Mouse (Mus musculus): ENCODE data around the gene Enho. TPM values are rescaled to one million over a fixed set of nuclear protein-coding genes. Genes with fewer than 3 reads are reported as not detected.

Enho gene
- polyA plus RNA-seq, 1 experiment from 2014 or later: 23.2 TPM

DNA sequence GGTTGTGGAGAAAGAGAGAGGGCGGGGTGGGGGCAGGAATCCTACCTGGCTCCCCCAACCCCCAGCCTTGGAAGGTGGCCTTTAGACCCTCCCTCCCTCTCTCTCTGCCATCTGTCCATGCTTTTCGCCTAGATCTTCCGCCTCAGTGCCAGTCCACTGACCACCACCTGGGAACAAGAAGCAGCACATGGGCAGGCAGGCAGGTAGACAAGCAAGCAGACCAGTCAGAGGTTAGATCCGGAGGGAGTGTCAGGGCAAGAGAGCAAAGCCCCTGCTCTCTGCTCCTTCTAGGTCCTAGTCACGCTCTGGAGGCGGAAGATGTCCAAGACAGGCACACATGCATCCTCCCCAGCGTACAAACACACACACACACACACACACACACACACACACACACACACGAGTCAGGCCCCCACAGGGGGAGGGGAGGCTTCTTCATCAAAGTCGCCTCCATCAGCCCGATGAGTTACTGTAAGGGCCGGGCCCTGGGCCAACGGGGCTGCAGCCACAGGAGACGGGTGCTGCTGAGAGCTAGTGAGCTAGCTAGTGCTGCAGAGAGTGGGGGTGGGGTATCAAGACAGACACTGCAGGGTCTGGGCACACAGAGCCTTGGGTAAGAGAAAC is 37.0 kb upstream of the Enho start:
- WGBS: 48% methylated on average over 12 of the region's 13 CpGs
- H3K27me3 ChIP-seq: peaks cover 4% of the 10 kb centered on the region; the same call in 1 of the 2 replicates
- H3K36me3 ChIP-seq: no peaks in the 10 kb centered on the region
- no peak for ATAC-seq (ENCODE audit: insufficient number of reproducible peaks, insufficient read depth, low FRiP score, low TSS enrichment, low read depth)
- H3K9ac ChIP-seq: 0 out of 2 replicates have a peak overlapping the region, but pooled peaks have one; percentile 1
- H3K4me3 ChIP-seq: no peak overlapping the region
- no peaks in the 10 kb centered on the region for H3K9me3 ChIP-seq
- H3K4me1 ChIP-seq: peaks cover 54% of the 10 kb centered on the region
- H3K4me2 ChIP-seq: no peak overlapping the region
- H3K27ac ChIP-seq: no peak overlapping the region

DNA sequence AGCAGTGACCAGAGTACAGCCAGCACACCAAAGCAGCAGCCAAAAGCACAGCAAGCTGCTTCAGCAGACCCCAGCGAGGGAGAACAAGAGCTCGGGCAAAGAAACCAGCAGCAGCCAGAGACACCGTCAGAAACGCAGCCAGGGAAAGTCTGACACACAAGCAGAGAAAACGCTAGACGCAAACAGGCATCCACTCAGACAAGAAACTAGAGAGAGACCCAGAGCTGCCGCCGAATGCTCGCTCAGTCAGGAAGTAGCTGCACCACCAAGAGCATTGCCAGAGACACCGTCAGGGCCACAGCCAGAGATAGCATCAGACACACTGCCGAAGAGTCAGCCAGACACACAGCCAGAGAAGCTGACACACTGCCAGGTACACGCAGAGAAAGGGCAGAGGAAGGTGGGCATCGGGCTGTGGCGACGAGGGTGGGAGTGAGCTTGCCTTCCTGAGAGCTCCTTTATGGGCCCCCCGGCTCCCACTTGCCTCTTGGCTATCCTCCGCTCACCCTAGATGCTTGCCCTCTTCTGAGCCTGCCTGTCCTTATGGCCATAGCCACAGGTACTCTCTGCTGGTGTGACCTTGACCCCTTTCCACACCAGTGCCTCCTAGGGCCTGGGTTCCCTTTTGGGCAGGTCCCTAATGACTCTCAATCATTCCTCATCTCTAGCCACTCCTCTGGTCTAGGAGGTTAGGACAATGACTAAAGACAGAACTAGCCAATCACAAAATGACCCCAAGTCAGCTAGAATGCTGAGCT is 36.3 kb upstream of the Enho start:
- H3K27ac ChIP-seq: no peak overlapping the region
- no peak for ATAC-seq (ENCODE audit: insufficient number of reproducible peaks, insufficient read depth, low FRiP score, low TSS enrichment, low read depth)

DNA sequence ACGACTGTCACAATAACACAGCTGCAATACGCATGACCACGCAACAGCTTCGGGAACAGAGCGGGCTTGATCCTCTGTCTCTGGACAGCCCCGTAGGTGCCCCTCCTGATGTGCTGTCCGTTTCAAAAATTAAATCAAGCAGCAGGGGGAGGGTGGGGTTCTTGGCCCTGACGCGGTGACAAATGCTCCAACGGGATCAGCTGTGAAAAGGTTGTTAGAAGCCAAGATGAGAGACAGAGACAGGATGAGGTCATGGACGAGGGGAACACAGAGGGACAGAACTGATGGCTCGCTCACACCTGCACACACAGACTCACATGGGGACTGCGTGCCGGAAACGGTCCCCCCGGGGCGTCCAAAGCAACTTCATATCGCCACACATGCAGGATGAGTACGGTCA is 33.1 kb upstream of the Enho start:
- no peak overlapping the region for H3K4me3 ChIP-seq
- no peak overlapping the region for H3K4me2 ChIP-seq
- ATAC-seq (ENCODE audit: insufficient number of reproducible peaks, insufficient read depth, low FRiP score, low TSS enrichment, low read depth): no peak
- no peak overlapping the region for H3K27ac ChIP-seq
- H3K9me3 ChIP-seq: no peaks in the 10 kb centered on the region
- H3K36me3 ChIP-seq: no peaks in the 10 kb centered on the region
- H3K9ac ChIP-seq: no peak overlapping the region
- peaks cover 4% of the 10 kb centered on the region; the same call in 1 of the 2 replicates for H3K27me3 ChIP-seq
- WGBS: 70% methylated on average over 19 of the region's 19 CpGs
- peaks cover 38% of the 10 kb centered on the region for H3K4me1 ChIP-seq

More for the DNA sequence above, 36.3 kb upstream of the Enho start:
- 68% methylated on average over 17 of the region's 17 CpGs for whole genome bisulfite sequencing
- H3K4me3 ChIP-seq: no peak overlapping the region
- H3K4me1 ChIP-seq: peaks cover 59% of the 10 kb centered on the region
- 0 out of 2 replicates have a peak overlapping the region, but pooled peaks have one; percentile 22 for H3K9ac ChIP-seq
- H3K4me2 ChIP-seq: 0 out of 2 replicates have a peak overlapping the region, but pooled peaks have one; percentile 7
- peaks cover 4% of the 10 kb centered on the region; the same call in 1 of the 2 replicates for H3K27me3 ChIP-seq
- H3K9me3 ChIP-seq: no peaks in the 10 kb centered on the region
- no peaks in the 10 kb centered on the region for H3K36me3 ChIP-seq

DNA sequence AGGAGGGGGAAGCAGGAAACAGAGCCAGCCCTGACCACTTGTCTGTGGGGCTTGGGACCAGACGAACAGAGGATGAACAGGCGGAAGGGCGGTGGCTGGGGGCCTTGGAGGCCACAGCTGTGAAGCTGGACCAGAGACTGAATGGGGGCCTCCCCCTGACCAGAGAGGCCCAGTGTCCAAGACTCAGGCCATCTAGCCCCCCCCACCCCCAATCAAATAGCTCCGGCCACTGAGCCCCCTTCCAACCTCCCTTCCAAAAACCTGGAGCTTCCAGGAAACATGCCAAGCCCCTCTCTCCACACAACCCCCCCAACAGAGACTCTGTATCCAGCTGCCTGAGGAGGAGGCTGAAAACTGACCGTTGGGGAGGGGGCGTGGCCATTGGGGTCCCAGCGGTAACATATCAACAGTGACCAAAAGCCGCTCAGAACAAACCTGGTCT is 32.4 kb upstream of the Enho start:
- Histone ChIP-seq H3K4me2 (no peak overlapping the region), H3K36me3 (no peaks in the 10 kb centered on the region), H3K9me3 (no peaks in the 10 kb centered on the region), H3K9ac (peak overlapping the region; percentile 12; the same call in 1 of the 2 replicates), H3K27me3 (peaks cover 4% of the 10 kb centered on the region; the same call in 1 of the 2 replicates), H3K4me1 (peaks cover 35% of the 10 kb centered on the region), H3K4me3 (no peak overlapping the region), H3K27ac (no peak overlapping the region)
- ATAC-seq (ENCODE audit: insufficient number of reproducible peaks, insufficient read depth, low FRiP score, low TSS enrichment, low read depth): no peak
- 40% methylated on average over 8 of the region's 8 CpGs for whole genome bisulfite sequencing

DNA sequence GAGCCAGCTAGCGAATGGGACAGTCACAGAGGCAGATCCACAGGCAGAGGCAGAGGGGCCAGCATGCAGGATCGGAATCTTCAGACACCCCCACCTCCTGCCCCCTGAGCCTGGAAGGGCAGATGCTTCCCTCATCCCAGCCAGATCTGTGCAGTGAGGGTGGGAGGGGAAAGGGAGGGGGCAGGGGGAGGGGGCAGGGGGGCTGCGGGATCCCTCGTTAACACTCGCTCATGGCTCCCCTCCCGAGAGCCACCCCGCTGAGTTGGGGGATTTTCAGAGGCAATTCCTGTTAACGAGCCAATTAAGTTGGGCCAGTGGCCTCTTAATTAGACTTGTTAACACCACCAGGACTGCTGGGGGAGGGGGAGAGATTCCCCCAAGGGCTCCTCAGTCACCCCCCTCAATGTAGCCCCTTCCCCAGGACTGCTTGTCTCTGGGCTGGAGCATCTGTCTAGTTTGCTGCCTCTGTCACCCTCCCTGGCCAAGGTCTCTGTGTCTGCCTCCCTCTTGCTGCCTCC is 31.9 kb upstream of the Enho start:
- peaks cover 30% of the 10 kb centered on the region for H3K4me1 ChIP-seq
- H3K9me3 ChIP-seq: no peaks in the 10 kb centered on the region
- peaks cover 4% of the 10 kb centered on the region; the same call in 1 of the 2 replicates for H3K27me3 ChIP-seq
- no peak for ATAC-seq (ENCODE audit: insufficient number of reproducible peaks, insufficient read depth, low FRiP score, low TSS enrichment, low read depth)
- no peak overlapping the region for H3K4me3 ChIP-seq
- WGBS: 15% methylated on average over 8 of the region's 8 CpGs
- H3K27ac ChIP-seq: no peak overlapping the region
- H3K36me3 ChIP-seq: no peaks in the 10 kb centered on the region
- peak overlapping the region; percentile 14; the same call in 1 of the 2 replicates for H3K4me2 ChIP-seq
- peak overlapping the region; percentile 12; the same call in 1 of the 2 replicates for H3K9ac ChIP-seq

DNA sequence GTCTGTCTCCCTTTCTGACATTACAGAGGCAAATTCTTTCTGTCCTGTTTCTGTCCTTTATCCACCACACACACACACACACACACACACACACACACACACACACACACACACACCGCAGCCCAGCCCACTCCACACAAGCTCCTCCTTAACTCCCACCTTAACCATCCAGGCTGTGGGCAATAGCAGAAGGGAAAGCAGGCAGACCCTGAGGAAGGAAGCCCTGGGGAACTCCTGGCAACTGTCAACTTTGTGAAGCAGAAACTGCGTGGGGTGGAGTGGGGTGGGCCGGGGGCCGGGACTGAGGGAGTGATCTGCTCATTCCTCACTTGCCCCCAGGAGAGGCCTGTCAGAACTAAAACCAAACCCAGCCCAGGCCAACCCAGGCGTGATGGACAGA is 31.4 kb upstream of the Enho start:
- H3K4me1 ChIP-seq: peaks cover 27% of the 10 kb centered on the region
- no peaks in the 10 kb centered on the region for H3K36me3 ChIP-seq
- peaks cover 4% of the 10 kb centered on the region; the same call in 1 of the 2 replicates for H3K27me3 ChIP-seq
- H3K27ac ChIP-seq: no peak overlapping the region
- no peak overlapping the region for H3K4me3 ChIP-seq
- H3K9me3 ChIP-seq: no peaks in the 10 kb centered on the region
- ATAC-seq (ENCODE audit: insufficient number of reproducible peaks, insufficient read depth, low FRiP score, low TSS enrichment, low read depth): no peak
- H3K4me2 ChIP-seq: peak overlapping the region; percentile 14; the same call in 1 of the 2 replicates
- 37% methylated on average over 5 of the region's 5 CpGs for WGBS
- peak overlapping the region; percentile 46; the same call in 1 of the 2 replicates for H3K9ac ChIP-seq

DNA sequence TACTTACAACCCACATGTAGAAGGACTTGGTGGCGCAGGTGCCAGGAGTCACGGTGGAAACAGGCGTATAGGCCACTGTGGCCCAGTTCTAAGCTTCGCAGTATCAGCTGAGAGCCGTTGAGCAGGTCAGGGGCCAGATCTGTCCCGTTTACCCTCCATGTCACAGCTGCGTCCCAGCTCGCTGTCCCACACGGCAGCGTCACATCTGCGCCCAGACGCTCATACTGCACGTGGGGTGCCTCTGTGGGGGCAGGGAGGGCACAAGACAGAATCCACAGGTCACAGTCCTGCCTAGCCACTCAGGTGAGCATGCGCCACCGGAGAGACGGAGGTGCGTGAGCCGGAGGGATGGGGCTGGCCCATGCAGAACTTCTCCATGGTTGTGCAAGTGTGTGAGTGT is 30.7 kb upstream of the Enho start:
- Histone ChIP-seq H3K9ac (no peak overlapping the region), H3K4me3 (no peak overlapping the region), H3K27me3 (peaks cover 4% of the 10 kb centered on the region; the same call in 1 of the 2 replicates), H3K9me3 (no peaks in the 10 kb centered on the region), H3K36me3 (no peaks in the 10 kb centered on the region), H3K4me2 (no peak overlapping the region), H3K27ac (no peak overlapping the region), H3K4me1 (peaks cover 22% of the 10 kb centered on the region)
- 90% methylated on average over 18 of the region's 18 CpGs for WGBS
- no peak for ATAC-seq (ENCODE audit: insufficient number of reproducible peaks, insufficient read depth, low FRiP score, low TSS enrichment, low read depth)

DNA sequence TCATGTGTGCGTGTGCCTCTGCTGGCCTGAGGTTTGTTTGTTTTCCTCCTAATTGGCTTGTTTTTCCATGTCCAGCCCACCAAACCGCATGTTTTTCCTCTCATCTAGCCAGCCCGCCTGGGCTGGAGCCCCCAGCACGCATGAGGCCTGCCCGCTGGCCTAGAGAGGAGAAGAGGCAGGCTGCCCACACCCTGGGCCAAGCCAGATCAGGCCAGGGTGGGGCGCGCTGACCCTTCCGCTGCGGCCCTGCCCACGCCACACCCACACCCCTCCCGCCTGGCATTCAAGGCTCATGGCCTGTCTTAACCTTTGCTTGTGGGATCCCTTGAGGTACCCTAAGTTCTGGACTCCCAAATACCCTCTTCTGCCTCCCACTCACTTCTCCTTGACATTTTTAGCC is 26.5 kb upstream of the Enho start:
- no peak overlapping the region for H3K4me2 ChIP-seq
- H3K9me3 ChIP-seq: no peaks in the 10 kb centered on the region
- H3K4me3 ChIP-seq: no peak overlapping the region
- H3K27me3 ChIP-seq: peaks cover 18% of the 10 kb centered on the region
- peaks cover 44% of the 10 kb centered on the region for H3K4me1 ChIP-seq
- H3K36me3 ChIP-seq: peaks cover 7% of the 10 kb centered on the region; the same call in 1 of the 2 replicates
- H3K27ac ChIP-seq: no peak overlapping the region
- WGBS: 83% methylated on average over 11 of the region's 11 CpGs
- H3K9ac ChIP-seq: no peak overlapping the region
- ATAC-seq (ENCODE audit: insufficient number of reproducible peaks, insufficient read depth, low FRiP score, low TSS enrichment, low read depth): no peak

DNA sequence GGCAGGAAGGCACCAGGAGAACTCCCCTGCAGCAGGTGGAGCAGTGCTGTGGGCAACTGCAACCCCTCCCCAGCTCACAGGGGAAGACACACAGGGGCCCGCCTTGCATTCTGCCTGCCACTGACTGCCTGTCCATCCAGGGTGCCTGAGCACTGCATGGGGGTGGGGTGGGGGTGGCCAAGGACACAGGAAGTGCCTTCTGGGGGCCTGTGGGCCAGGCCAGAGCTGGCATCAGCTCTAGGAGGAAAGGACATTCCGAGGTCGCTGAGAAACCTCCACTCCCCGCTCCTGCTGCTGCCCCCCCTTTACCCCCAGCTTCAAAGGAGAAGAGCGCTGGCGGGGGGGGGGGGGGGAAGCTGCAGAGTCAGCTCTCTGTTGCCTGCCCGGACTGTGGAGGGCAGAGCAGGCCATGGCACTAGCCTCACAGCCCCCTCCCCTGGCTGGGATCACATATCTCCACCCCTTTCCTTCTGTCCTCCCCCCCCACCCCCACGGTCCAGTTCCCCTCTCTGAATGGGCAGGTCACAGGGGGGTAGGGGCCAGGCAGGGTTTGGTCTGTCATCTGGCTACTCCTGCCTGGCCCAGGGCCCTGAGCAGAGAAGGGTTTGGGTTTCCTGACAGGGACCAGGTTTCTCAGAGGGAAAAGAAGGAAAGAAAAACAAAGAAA is 25.0 kb upstream of the Enho start:
- peaks cover 7% of the 10 kb centered on the region; the same call in 1 of the 2 replicates for H3K36me3 ChIP-seq
- peaks cover 55% of the 10 kb centered on the region for H3K4me1 ChIP-seq
- no peak overlapping the region for H3K4me3 ChIP-seq
- 0% methylated on average over 5 of the region's 8 CpGs for WGBS
- H3K9me3 ChIP-seq: no peaks in the 10 kb centered on the region
- H3K4me2 ChIP-seq: peak overlapping the region; percentile 7; the same call in 1 of the 2 replicates
- peak overlapping the region; percentile 28; the same call in 1 of the 2 replicates for H3K27ac ChIP-seq
- H3K27me3 ChIP-seq: peaks cover 18% of the 10 kb centered on the region
- peak overlapping the region; percentile 49; the same call in 1 of the 2 replicates for H3K9ac ChIP-seq
- no peak for ATAC-seq (ENCODE audit: insufficient number of reproducible peaks, insufficient read depth, low FRiP score, low TSS enrichment, low read depth)

DNA sequence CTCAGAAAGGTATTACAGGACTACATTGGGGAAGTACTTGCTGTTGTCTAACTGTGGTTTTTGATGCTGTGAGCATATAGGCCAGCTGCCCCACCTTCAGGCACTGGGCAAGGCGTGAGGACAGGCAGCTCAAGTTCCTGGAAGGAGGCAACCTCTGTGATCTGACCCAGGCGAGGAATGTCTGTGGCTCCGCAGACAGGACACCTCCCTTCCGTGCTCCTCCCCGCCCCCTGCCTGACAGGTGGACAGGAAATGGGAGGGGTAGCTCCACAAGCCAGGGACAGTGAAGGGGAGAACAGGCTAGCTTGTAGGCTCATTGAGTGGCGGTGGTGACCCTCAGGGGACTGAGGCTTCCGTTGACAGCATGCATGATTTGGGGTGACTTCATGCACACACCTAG is 24.4 kb upstream of the Enho start:
- H3K4me3 ChIP-seq: no peak overlapping the region
- ATAC-seq (ENCODE audit: insufficient number of reproducible peaks, insufficient read depth, low FRiP score, low TSS enrichment, low read depth): no peak
- H3K4me2 ChIP-seq: no peak overlapping the region
- WGBS: 25% methylated on average over 7 of the region's 7 CpGs
- H3K27ac ChIP-seq: no peak overlapping the region
- H3K9me3 ChIP-seq: no peaks in the 10 kb centered on the region
- H3K36me3 ChIP-seq: peaks cover 7% of the 10 kb centered on the region; the same call in 1 of the 2 replicates
- H3K9ac ChIP-seq: 0 out of 2 replicates have a peak overlapping the region, but pooled peaks have one; percentile 49
- H3K27me3 ChIP-seq: peaks cover 20% of the 10 kb centered on the region
- H3K4me1 ChIP-seq: peaks cover 61% of the 10 kb centered on the region

DNA sequence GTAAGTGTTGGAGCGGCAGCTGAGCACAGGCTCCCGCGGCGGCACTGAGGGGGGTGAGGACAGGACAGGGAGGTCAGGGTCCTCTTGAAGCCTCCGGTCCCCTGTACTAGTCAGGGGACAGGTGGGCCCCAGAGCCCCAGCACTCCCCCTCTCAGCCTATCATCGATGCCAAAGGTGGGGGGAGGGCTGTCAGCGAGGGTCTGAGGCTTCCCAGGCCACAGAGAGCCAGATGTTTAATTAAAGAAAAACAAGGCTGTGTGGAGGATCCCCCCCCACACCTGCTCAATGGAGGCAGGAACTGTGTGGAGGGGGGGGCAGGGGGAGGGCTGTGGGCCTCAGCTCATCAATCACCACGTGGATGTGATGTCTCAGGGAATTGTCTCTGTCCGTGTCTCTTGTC is 23.5 kb upstream of the Enho start:
- H3K9me3 ChIP-seq: no peaks in the 10 kb centered on the region
- H3K27me3 ChIP-seq: peaks cover 24% of the 10 kb centered on the region
- 31% methylated on average over 9 of the region's 9 CpGs for WGBS
- H3K27ac ChIP-seq: no peak overlapping the region
- H3K4me3 ChIP-seq: no peak overlapping the region
- no peak overlapping the region for H3K4me2 ChIP-seq
- H3K9ac ChIP-seq: no peak overlapping the region
- peaks cover 7% of the 10 kb centered on the region; the same call in 1 of the 2 replicates for H3K36me3 ChIP-seq
- H3K4me1 ChIP-seq: peaks cover 70% of the 10 kb centered on the region
- no peak for ATAC-seq (ENCODE audit: insufficient number of reproducible peaks, insufficient read depth, low FRiP score, low TSS enrichment, low read depth)
